Mouse (Mus musculus) adrenal gland, adult 10 weeks (tissue): ENCODE data around the gene Sncb. TPM values are rescaled to one million over a fixed set of nuclear protein-coding genes. Genes with fewer than 3 reads are reported as not detected.

ENCODE experiments used
- polyA plus RNA-seq: library from polyadenylated mRNA; stranded (reverse); fragments of 350-450 nt; fragmentation: Illumina TruSeq; extraction: RNeasy Lipid Tissue Mini Kit (QIAGEN cat#74804); gene quantifications from one replicate; pipeline ENCODE4 v1.2.3, GENCODE M21; 2014; ENCODE audit warnings: low read depth, low replicate concordance

Sncb gene
- polyA plus RNA-seq: not detected

GRCm38 (mm10) chr13:54766192-54766768, at the start of gene Sncb:
Gene Sncb, minus strand, starts transcription at chr13:54766595.

GRCm38 (mm10) chr13:54788740-54789560, 22.6 kb upstream of the Sncb start, which contains the start of gene Tspan17:
Gene Tspan17, plus strand, starts transcription at chr13:54789377.

GRCm38 (mm10) chr13:54783698-54784097, 17.3 kb upstream of the Sncb start, which contains the start of gene Eif4e1b:
Gene Eif4e1b, plus strand, starts transcription at chr13:54783998.

GRCm38 (mm10) chr13:54749864-54750411, 16.5 kb downstream of the Sncb start, which contains the start of gene Gprin1:
Gene Gprin1, minus strand, starts transcription at chr13:54749874.

Other genes with a start within 250 kb of the Sncb start
- gene 4833439L19Rik, start 201.2 kb downstream of the Sncb start, polyA plus RNA-seq: 191 TPM
- 12.9 TPM for gene Arl10, start 191.6 kb downstream of the Sncb start, polyA plus RNA-seq
- 22.6 TPM for gene Nop16, start 176.5 kb downstream of the Sncb start, polyA plus RNA-seq
- gene Higd2a, start 176.4 kb downstream of the Sncb start, polyA plus RNA-seq: 25.3 TPM
- gene Cltb, start 155.3 kb downstream of the Sncb start, polyA plus RNA-seq: 13.5 TPM
- gene Faf2, start 144.8 kb downstream of the Sncb start, polyA plus RNA-seq: 49.5 TPM
- 32.8 TPM for gene Rnf44, start 72.7 kb downstream of the Sncb start, polyA plus RNA-seq
- not detected for gene Cdhr2, start 65.1 kb downstream of the Sncb start, polyA plus RNA-seq
- gene Gprin1, start 16.7 kb downstream of the Sncb start, polyA plus RNA-seq: 0.87 TPM
- gene Eif4e1b, start 17.4 kb upstream of the Sncb start, polyA plus RNA-seq: not detected
- 4.6 TPM for gene Tspan17, start 22.8 kb upstream of the Sncb start, polyA plus RNA-seq
- not detected for gene Unc5a, start 182.8 kb upstream of the Sncb start, polyA plus RNA-seq